Mouse (Mus musculus) liver, adult 2 months (tissue): ENCODE measurements at regions not wholly inside any gene's neighbourhood (a gene's known extent, or its start where the extent isn't known, plus 50 kb on each side); places are given as distances from the start of the nearest gene placed in this dataset.

Experiments
- DNase-seq: peaks from one replicate; pipeline ENCODE4 v3.0.0-alpha.2; 2011; ENCODE audit warnings: low read depth, low spot score; ENCODE audit errors: extremely low read depth
- H3K27ac ChIP-seq: fragments of 200-500 bp; replicated peaks from 2 replicates; pipeline ENCODE4 v1.5.1; 2012; ENCODE audit warnings: low read depth, mild to moderate bottlenecking, control low read depth, inconsistent platforms, low read length; ENCODE audit not compliant: insufficient read depth
- H3K27me3 ChIP-seq: fragments of 200-500 bp; 2 replicates; pipeline ENCODE4 v1.6.1; 2012; ENCODE audit warnings: mild to moderate bottlenecking, moderate library complexity, low read length, inconsistent platforms; ENCODE audit not compliant: control insufficient read depth, insufficient read depth
- H3K36me3 ChIP-seq: fragments of 200-500 bp; 2 replicates; pipeline ENCODE4 v1.6.1; 2012; ENCODE audit warnings: low read length, inconsistent platforms; ENCODE audit not compliant: control insufficient read depth, insufficient read depth
- H3K4me1 ChIP-seq: fragments of 200-500 bp; 2 replicates; pipeline ENCODE4 v1.6.1; 2011; ENCODE audit warnings: low read length; ENCODE audit not compliant: control insufficient read depth, insufficient read depth
- H3K4me3 ChIP-seq: fragments of 200-500 bp; 2 replicates; pipeline ENCODE4 v1.5.1; 2011; ENCODE audit warnings: low read depth, mild to moderate bottlenecking, control low read depth, low read length, moderate library complexity; ENCODE audit not compliant: insufficient read depth
- H3K79me2 ChIP-seq: fragments of 200-500 bp; 2 replicates; pipeline ENCODE4 v1.6.1; 2012; ENCODE audit warnings: inconsistent platforms, mild to moderate bottlenecking, low read length, moderate library complexity; ENCODE audit not compliant: control insufficient read depth, insufficient read depth
- H3K9ac ChIP-seq: fragments of 200-500 bp; 2 replicates; pipeline ENCODE4 v1.6.1; 2012; ENCODE audit warnings: low read depth, mild to moderate bottlenecking, control low read depth, inconsistent platforms, low read length
- CTCF ChIP-seq: fragments of 200-500 bp; IDR thresholded peaks from 2 replicates; pipeline ENCODE4 v1.5.1; 2011; ENCODE audit warnings: low read depth, low read length, control low read depth
- POLR2A ChIP-seq: fragments of 200-500 bp; IDR thresholded peaks from 2 replicates; pipeline ENCODE4 v1.6.1; 2011; ENCODE audit warnings: low read length, control low read depth; ENCODE audit not compliant: insufficient read depth; ENCODE audit errors: extremely low read depth
- WGBS: fragments of 180-500 bp; shearing (Covaris S2); methylation state at CpG from one replicate; pipeline ENCODE4 v1.1.7; 2018; 5-methylcytosine and 5-hydroxymethylcytosine counted together

DNA sequence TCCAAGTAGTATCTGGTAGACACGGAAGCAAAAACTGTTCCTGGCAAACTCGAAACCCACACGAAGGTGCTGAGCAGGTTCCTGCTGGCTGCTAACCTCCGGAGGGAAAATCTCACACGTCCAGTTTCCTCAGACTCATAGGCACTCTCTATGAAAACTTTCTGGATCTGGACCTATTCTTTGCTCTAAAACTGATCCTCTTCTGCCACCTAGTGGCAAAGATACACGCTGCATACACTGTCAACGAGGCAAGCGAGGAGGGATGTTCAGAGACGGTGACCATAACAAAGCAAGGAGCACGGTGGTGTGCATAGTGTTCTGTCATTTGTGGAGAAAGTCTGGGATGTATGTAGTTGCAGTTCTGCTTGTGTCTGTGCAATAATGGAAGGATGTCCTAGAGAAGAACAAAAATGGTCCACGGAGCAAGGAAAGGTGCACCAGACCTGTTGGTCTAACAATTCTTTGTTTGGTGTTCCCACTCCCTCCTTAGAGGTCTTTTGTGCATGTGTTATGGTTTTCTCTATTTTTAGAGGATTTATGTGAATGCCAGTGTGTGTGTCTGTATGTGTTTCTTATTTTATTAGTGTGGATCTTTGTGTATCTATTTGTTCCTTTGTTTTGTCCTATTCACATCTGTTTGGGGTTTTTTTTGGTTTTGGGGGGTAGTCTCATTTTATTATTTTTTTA, 57.0 kb upstream of the Siglech start:
- H3K27ac ChIP-seq: no peak overlapping the region
- TF ChIP-seq CTCF: peak; percentile 58
- no peak for TF ChIP-seq POLR2A
- 9% methylated on average over 11 of the region's 11 CpGs for WGBS
- H3K36me3 ChIP-seq: no peaks in the 10 kb centered on the region
- peak; percentile 38 for DNase-seq
- H3K79me2 ChIP-seq: no peaks in the 10 kb centered on the region
- no peak overlapping the region for H3K9ac ChIP-seq
- no peaks in the 10 kb centered on the region for H3K27me3 ChIP-seq
- H3K4me1 ChIP-seq: no peaks in the 10 kb centered on the region
- no peak overlapping the region for H3K4me3 ChIP-seq
